11 mouse cellular contexts compared by ENCODE assay signal in genomic region chr15:7899286-7899685, GRCm38 (mm10).
DNase-seq lines count a peak whose midpoint lies in the region; TF ChIP-seq lines count a peak whose summit lies in the region.
"Had no signal": no experiment of that assay in that cellular context is flagged by ENCODE, and none has a peak within 500 bp of the region (broad histone marks: within the 10 kb centered on the region; RNA-seq: fewer than 3 reads in every experiment).

No protein-coding gene starts in this region.

- in situ Hi-C loops in CH12.LX (cut with MboI; ENCODE audit: low pct_ligation_motif_present, low pct_unique_long_range_greater_than_20kb, low sequenced_read_pairs) = no loop called here

- H3K9ac ChIP-seq in CH12.LX (ENCODE audit: insufficient read depth, low read depth) = no peak overlapping the region
- H3K9ac ChIP-seq: hindbrain, embryonic 14.5 days had no signal

- TF ChIP-seq CTCF in layer of hippocampus, adult 2 months (conservative IDR thresholded peaks at IDR 0.05) = peak; percentile 65
- TF ChIP-seq CTCF in CH12.LX (conservative IDR thresholded peaks at IDR 0.05 in 1 of 2, IDR thresholded peaks at IDR 0.05 in 1 of 2; ENCODE audit: low read depth in 2 of 2, low read length in 2 of 2) = peak; percentile 19 to 38; a peak in 2 of 4 replicates
- TF ChIP-seq CTCF in brain, embryonic 14.5 days (IDR thresholded peaks at IDR 0.05; ENCODE audit: borderline replicate concordance, extremely low read depth, insufficient read depth, insufficient read length) = peak; percentile 24; the same call in 1 of the 2 replicates

- peaks cover 0 to 11% of the 10 kb centered on the region in 2 experiments for H3K36me3 ChIP-seq in CH12.LX (replicated peaks in 1 of 2; ENCODE audit: control insufficient read depth in 1 of 2, insufficient read depth in 1 of 2, low read length in 1 of 2)

- no peak overlapping the region for H3K27ac ChIP-seq in layer of hippocampus, adult 2 months
- no peak overlapping the region for H3K27ac ChIP-seq in CH12.LX (ENCODE audit: insufficient read depth, low read depth)
- H3K27ac ChIP-seq: heart, embryonic 10.5 days; hindbrain, embryonic 14.5 days had no signal

- TF ChIP-seq POLR2A in CH12.LX (IDR thresholded peaks at IDR 0.05; ENCODE audit: low read depth, low read length) = no peak
- no peak for TF ChIP-seq POLR2A in brain, embryonic 14.5 days (IDR thresholded peaks at IDR 0.05; ENCODE audit: borderline replicate concordance, extremely low read depth, insufficient read depth, insufficient read length, poor library complexity, severe bottlenecking)

- peaks cover 2% of the 10 kb centered on the region for H3K9me3 ChIP-seq in CH12.LX (replicated peaks; ENCODE audit: low read length)
- H3K9me3 ChIP-seq: heart, embryonic 10.5 days had no signal

- no peaks in the 10 kb centered on the region for H3K79me2 ChIP-seq in CH12.LX (replicated peaks; ENCODE audit: control insufficient read depth, extremely low read depth, insufficient read depth, poor library complexity, severe bottlenecking)

- dilution Hi-C loops in CH12.LX (cut with MboI; ENCODE audit: extremely low pct_ligation_motif_present, extremely low pct_unique_long_range_greater_than_20kb, low sequenced_read_pairs) = no loop called here

- no peak for DNase-seq in layer of hippocampus, adult 2 months (ENCODE audit: low spot score in 2 of 2)
- no peak for DNase-seq in layer of hippocampus, adult 9-10 months (ENCODE audit: low spot score)
- DNase-seq in A20 (ENCODE audit: low read depth, low spot score) (peak; percentile 26), CH12.LX (ENCODE audit: extremely low read depth) (no peak)
- DNase-seq in brain, embryonic 14.5 days (ENCODE audit: low read depth) = no peak
- DNase-seq in spleen, postnatal 36 days (ENCODE audit: low spot score in 2 of 2) = no peak
- no peak for DNase-seq in layer of hippocampus, adult 9-11 months
- DNase-seq: kidney, postnatal 4 days; right cerebral cortex, adult 18-20 months had no signal

- no peaks in the 10 kb centered on the region for H3K27me3 ChIP-seq in CH12.LX (replicated peaks)

- TF ChIP-seq EP300 in CH12.LX (IDR thresholded peaks at IDR 0.05; ENCODE audit: low read length) = no peak

- no peak overlapping the region for H3K4me3 ChIP-seq in layer of hippocampus, adult 2 months
- H3K4me3 ChIP-seq in CH12.LX (replicated peaks in 1 of 3; ENCODE audit: low read depth in 2 of 3, low read length in 2 of 3, poor library complexity in 1 of 3) = no peak overlapping the region
- H3K4me3 ChIP-seq: heart, embryonic 10.5 days had no signal

- TF ChIP-seq RAD21 in CH12.LX (IDR thresholded peaks at IDR 0.05; ENCODE audit: low read depth, low read length) = peak; percentile 9

- no peaks in the 10 kb centered on the region for H3K4me1 ChIP-seq in CH12.LX (ENCODE audit: control insufficient read depth in 1 of 2, insufficient read depth in 2 of 2)
- H3K4me1 ChIP-seq: heart, embryonic 10.5 days had no signal

- H3K4me2 ChIP-seq in CH12.LX (ENCODE audit: insufficient read depth, low read depth, poor library complexity, severe bottlenecking) = no peak overlapping the region
- H3K4me2 ChIP-seq: hindbrain, embryonic 14.5 days had no signal

TF ChIP-seq in CH12.LX, 34 proteins besides CTCF, POLR2A, EP300 and RAD21:
- no peak for TF ChIP-seq NELFE (IDR thresholded peaks at IDR 0.05; ENCODE audit: low read depth, low read length)
- no peak for TF ChIP-seq CHD2 (IDR thresholded peaks at IDR 0.05; ENCODE audit: low read length)
- peak; percentile 6; the same call in 1 of the 2 replicates for TF ChIP-seq SMC3 (IDR thresholded peaks at IDR 0.05; ENCODE audit: low read depth, low read length)
- TF ChIP-seq NRF1 (IDR thresholded peaks at IDR 0.05; ENCODE audit: low read depth, low read length) = no peak
TF ChIP-seq in CH12.LX: peak in this region for 1.
